Mouse (Mus musculus) kidney, adult 18-20 months (tissue): ENCODE results near the gene Gm11127.
A peak's percentile ranks its signal among the peaks of the same experiment; 100 is the strongest.
"Not testable (repeated sequence)": the region's sequence is repeated elsewhere in the genome, so short reads cannot be mapped to it uniquely, and the experiment has no call there.

ENCODE experiments used
- DNase-seq: peaks from one replicate; pipeline ENCODE4 v3.0.0; 2021

The Gm11127 gene

DNA sequence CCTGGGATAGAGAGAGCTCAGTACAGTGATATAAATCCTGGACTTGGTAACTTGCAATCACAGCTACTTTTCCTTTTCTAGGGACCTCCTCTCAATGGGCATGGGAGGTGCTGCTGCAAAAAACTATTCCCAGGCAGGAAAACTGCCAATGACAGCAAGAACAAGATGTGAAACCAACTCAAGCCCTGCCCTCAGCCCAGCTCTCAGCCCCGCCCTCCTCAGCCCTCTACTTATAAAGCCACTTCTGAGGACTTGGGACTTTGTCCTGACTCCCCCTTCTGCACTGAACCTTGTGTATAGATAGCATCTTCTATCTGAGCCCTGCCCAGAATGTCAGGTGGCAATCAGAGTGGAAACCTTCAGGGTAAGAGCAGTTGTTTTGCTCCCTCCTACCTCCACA, at the start of gene Gm11127:
TSS of gene Gm11127 (minus strand) at position 10 of the 400 bp plus-strand sequence.
- DNase-seq, result peak; percentile 30

- peak; percentile 58 for DNase-seq
Observed at GRCm38 (mm10) chr17:36102091-36102490, 43.9 kb upstream of the Gm11127 start.

GRCm38 (mm10) chr17:36099603-36100002, 41.4 kb upstream of the Gm11127 start:
- DNase-seq, result not testable (repeated sequence)

DNA sequence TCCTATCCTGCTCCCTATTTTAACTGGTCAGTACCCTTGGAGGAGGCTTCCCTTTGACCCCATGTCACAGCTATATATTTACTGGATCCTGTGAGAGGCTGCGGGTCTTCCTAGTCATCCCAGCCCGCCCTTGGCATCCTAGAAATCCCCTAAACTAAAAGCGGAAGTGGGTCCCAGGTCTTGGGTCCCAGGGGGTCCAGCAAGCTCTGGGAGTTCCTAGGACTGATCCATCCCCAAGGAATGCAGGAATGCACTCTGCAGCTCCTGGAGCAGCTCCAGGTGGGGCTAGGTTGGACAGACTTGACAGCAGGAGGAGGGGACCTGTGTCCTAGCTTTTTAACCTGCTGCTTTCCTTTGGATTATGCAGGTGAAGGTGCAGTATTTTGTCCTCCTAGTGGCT, 35.8 kb upstream of the Gm11127 start:
- DNase-seq, result no peak

DNA sequence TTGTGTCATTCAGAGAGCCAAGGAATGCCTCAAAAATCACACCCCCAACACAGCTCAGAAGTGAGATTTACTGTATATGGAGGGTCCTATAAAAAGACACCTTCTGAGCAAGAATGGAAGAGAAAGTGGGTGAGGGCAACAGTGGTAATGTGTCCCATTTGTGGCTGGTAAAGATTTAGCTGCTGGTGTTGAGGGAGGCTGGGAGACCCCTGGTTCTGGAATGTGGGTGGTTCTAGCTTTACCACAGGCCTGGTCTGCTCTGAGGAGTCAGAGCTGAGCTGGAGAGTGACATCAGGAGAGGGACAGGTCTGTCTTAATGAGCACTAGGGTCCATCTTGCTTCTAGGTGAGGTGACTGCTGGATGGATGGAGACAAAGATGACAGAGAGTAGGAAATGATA, 34.3 kb upstream of the Gm11127 start:
- DNase-seq, result not testable (repeated sequence)

DNA sequence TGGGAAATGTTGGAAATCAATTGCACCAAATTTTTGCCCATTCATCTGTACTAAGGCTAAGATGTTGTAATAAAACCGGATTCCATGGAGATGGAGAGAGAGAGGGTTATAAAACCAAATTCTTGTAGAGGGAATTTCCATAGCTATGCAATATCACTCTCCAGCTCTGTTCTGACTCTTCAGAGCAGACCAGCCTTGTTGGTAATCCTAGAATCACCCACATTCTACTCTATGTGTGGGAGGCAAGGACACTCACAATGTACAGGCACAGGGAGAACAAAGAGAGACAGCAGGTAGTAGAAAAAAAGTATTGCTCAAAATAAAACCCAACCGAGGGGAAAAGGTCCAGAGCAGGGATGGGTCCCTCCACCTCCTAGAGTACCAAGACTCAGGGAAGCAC, 33.8 kb upstream of the Gm11127 start:
- not testable (repeated sequence) for DNase-seq

DNA sequence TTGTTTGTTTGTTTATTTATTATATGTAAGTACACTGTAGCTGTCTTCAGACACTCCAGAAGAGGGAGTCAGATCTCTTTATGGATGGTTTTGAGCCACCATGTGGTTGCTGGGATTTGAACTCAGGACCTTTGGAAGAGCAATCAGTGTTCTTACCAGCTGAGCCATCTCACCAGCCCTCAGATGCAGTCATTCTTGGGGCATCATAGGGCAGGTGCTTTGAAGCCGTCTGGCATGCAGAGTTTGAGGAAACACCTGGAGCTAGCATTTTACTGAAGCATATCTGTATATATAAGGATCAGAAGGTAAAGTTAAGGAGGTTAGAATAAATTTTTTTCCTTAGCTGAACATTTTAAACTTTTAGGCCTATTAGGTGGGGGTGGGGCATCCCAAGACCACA, 27.8 kb upstream of the Gm11127 start:
- not testable (repeated sequence) for DNase-seq

DNA sequence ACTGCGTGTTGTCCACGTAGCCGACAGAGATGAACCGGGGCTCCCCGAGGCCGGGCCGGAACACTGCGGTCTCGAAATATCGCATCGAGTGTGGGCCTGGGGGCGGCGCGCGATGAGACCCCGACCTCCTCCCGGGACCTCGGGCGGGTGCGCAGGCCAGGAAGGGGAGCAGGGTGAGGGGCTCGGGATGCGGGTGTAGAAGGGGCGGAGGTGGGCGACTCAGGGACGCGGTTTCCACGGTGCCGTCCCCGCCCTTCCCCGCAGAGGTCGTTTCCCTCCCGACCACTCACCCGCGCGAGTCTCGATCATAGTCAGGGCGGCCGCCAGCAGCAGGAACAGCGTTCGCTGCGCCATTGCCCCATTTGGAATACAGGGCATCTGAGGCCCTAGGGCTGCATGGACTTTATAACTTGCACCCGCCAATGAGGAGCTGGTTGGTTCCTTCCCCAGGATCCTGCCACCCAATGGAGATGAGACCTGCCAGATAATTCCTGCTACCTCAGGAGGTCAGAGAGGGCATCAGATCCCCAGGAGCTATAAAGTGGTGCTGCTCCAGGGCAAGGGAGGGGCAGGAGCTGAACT, 25.8 kb upstream of the Gm11127 start:
- DNase-seq, result peak; percentile 19

DNA sequence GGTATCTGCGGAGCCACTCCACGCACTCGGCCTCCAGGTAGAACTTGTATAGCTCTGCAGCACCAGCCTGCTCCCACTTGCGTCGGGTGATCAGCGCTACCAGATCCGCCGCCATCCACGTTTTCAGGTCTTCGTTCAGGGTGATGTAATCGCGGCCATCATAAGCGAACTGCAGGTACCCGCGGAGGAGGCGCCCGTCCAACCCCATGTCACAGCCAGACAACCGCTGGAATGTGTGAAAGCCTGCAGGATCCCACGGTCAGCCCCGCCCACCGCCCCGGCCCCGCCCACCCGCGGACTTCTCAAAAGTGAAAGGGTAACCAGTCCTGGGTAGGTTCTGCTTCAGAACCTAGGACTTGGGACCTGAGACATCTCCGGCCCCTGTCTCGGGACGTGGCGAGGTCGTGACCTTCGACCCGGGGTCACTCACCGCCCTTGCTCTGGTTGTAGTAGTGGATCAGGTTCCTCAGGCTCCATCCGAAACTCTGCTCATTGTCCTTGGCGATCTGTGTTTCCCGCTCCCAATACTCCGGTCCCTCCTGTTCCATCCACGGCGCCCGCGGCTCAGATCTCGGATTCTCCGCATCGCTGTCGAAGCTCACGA, 25.2 kb upstream of the Gm11127 start:
- DNase-seq, result peak; percentile 69

- DNase-seq, result not testable (repeated sequence)
Observed at GRCm38 (mm10) chr17:36082519-36083232, 24.5 kb upstream of the Gm11127 start.

GRCm38 (mm10) chr17:36081901-36082300, 23.7 kb upstream of the Gm11127 start:
- not testable (repeated sequence) for DNase-seq

GRCm38 (mm10) chr17:36060829-36061228, 2.7 kb upstream of the Gm11127 start:
- peak; percentile 86 for DNase-seq

GRCm38 (mm10) chr17:36057927-36058326, 244 bp downstream of the Gm11127 start:
- not testable (repeated sequence) for DNase-seq

- no peak for DNase-seq
Observed at GRCm38 (mm10) chr17:36043286-36043685, 14.9 kb downstream of the Gm11127 start.

GRCm38 (mm10) chr17:36042610-36043169, 15.5 kb downstream of the Gm11127 start, which contains the start of the genes H2-T22 and Gm6034:
Gene H2-T22 (minus strand): TSS chr17:36042747.
Gene Gm6034 (plus strand): TSS chr17:36042961.
- peak; percentile 76 for DNase-seq

DNA sequence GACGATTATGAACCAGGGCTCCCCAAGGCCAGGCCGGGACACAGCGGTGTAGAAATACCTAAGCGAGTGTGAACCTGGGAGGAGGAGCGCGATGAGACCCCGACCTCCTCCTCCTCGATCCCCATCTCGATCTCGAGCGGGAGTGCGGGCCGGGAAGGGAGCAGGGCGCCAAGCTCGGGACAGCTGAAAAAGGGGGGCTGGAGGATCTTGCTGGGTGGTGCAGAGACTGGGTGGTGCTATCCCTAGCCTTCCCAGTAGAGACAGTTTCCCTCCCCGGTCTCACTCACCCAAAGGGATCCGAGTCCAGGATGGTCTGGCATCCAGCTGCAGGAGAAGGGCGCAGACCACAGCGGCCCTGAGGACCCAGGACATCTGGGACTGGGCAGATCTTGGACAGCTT, 16.1 kb downstream of the Gm11127 start:
- not testable (repeated sequence) for DNase-seq

DNA sequence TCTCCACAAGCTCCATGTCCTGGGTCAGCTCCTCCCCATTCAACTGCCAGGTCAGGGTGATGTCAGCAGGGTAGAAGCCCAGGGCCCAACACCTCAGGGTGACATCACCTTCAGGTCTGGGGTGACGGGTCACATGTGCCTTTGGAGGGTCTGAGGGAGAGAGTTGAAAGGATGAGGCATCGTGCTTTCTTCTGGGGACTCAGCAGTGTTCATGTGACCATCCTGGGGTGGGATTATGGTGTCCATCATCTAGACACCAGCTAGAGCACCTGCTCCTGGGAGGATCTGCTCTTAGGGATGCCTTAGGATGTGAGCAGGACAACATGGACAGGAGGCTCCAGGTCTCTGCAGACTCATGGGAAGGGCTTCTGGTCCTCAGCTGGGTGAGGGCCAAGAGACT, 17.6 kb downstream of the Gm11127 start:
- DNase-seq, result not testable (repeated sequence)

DNA sequence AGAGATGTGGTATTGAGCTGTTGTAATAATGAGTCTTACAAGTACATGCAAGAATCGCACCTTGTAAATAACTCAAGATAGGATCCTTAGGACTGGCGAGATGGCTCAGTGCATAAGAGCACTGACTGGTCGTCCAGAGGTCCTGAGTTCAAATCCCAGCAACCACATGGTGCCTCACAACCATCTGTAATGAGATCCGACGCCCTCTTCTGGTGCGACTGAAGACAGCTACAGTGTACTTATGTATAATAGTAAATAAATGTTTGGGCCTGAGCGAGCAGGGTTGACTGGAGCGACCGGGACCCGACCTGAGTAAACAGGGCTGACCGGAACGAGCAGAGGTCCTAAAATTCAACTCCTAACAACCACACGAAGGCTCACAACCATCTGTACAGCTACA, 22.0 kb downstream of the Gm11127 start:
- DNase-seq, result not testable (repeated sequence)

DNA sequence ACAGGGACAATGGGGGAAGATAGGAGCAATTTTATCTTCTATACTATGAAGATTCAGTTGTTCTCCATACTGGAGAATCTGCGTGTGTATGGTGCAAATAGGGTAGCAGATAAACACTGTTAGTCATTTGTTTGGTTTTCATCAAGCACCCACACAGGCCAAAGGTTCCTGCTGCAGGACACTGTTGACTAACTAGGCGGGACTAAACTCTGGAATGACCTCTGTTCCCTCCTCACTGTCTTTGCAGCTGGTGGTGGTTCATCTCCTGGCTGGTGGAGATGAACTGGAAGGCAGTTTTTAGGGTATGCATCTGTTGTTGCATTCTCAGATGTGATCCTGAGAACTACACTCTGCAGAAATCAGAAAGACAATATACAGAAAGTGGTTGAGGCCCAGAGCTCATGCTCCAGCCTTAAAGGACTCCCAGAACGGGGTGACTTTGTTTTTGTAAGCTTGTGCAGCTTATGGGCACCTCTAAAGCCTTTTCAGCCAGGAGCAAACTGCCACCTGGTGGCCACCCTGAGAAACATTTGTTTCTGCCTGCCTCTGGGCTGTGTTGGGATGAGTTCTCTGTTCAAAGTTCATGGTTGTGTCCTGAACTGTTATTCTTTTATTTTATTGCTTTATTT, 23.0 kb downstream of the Gm11127 start:
- peak; percentile 74 for DNase-seq

DNA sequence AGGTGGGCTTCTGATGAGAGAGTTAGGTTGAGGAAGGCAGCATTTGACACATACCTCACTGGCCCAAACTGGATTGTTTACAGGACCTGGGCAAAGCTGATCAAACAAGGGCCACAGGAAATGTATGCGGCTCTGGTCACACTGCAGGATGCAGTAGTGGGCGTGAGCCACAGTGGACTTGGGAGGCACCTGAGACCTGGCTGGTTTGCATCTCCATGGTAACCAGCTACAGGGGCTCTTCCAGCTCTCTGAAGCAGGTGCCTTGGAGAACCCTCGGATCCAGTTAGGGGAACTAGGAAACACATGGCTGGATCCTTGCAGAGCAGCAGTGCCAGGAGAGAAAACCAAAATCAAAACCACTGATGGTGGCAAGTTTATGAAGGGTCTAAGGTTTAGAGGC, 23.6 kb downstream of the Gm11127 start:
- not testable (repeated sequence) for DNase-seq

GRCm38 (mm10) chr17:36032351-36032875, 25.8 kb downstream of the Gm11127 start, which contains the start of gene H2-T23:
Gene H2-T23 (minus strand): TSS chr17:36032855.
- peak; percentile 65 for DNase-seq

- peak; percentile 85 for DNase-seq
Observed at GRCm38 (mm10) chr17:36031583-36032331, 26.4 kb downstream of the Gm11127 start.
